Mouse (Mus musculus) liver, embryonic 14.5 days (tissue): ENCODE measurements around the gene Acot7. TPM values are rescaled to one million over a fixed set of nuclear protein-coding genes. Genes with fewer than 3 reads are reported as not detected.

Experiments used
- ATAC-seq: fragments of 200-750 bp; cut with Nextera tagmentation; 2 replicates; pipeline ENCODE4 v1.8.0; 2017; ENCODE audit warnings: moderate number of reproducible peaks, mild to moderate bottlenecking, moderate library complexity; ENCODE audit not compliant: insufficient read depth
- DNase-seq, 3 experiments: peaks; one replicate each; pipeline ENCODE4 v3.0.0-alpha.2; 2012 to 2013; ENCODE audit warnings: low read depth in 3 of 3, low spot score in 3 of 3
- H3K27ac ChIP-seq: fragments of 300-500 bp; sonication (generic); 2 replicates; pipeline ENCODE4 v1.5.1; 2014; ENCODE audit warnings: moderate library complexity, mild to moderate bottlenecking, control low read depth, inconsistent platforms
- H3K27me3 ChIP-seq: fragments of 300-500 bp; sonication (generic); 2 replicates; pipeline ENCODE4 v1.6.1; 2014; ENCODE audit warnings: mild to moderate bottlenecking, low read length, moderate library complexity; ENCODE audit not compliant: control insufficient read depth, insufficient read depth
- H3K36me3 ChIP-seq: fragments of 300-500 bp; sonication (generic); replicated peaks from 2 replicates; pipeline ENCODE4 v1.6.1; 2014; ENCODE audit warnings: low read depth; ENCODE audit not compliant: control insufficient read depth, insufficient read depth
- H3K4me1 ChIP-seq, 2 experiments: fragments of 200-500 bp in 1 of 2; fragments of 300-500 bp in 1 of 2; sonication (generic) in 1 of 2; replicated peaks; 2 replicates each; pipeline ENCODE4 v1.6.1; 2012 to 2014; ENCODE audit warnings: antibody characterized with exemption in 1 of 2, inconsistent platforms in 1 of 2, low read length in 1 of 2; ENCODE audit not compliant: control insufficient read depth in 2 of 2, insufficient read depth in 2 of 2
- H3K4me2 ChIP-seq: fragments of 300-500 bp; sonication (generic); 2 replicates; pipeline ENCODE4 v1.6.1; 2014; ENCODE audit warnings: low read depth, mild to moderate bottlenecking, control low read depth, moderate library complexity
- H3K4me3 ChIP-seq, 2 experiments: fragments of 200-500 bp in 1 of 2; fragments of 300-500 bp in 1 of 2; sonication (generic) in 1 of 2; 2 replicates each; pipeline ENCODE4 v1.5.1; 2012 to 2014; ENCODE audit warnings: low read depth in 2 of 2, low read length in 2 of 2, mild to moderate bottlenecking in 2 of 2, control low read depth in 1 of 2, inconsistent platforms in 1 of 2, moderate library complexity in 1 of 2; ENCODE audit not compliant: insufficient read depth in 1 of 2
- H3K9ac ChIP-seq: fragments of 300-500 bp; sonication (generic); replicated peaks from 2 replicates; pipeline ENCODE4 v1.6.1; 2014; ENCODE audit warnings: mild to moderate bottlenecking, control low read depth, moderate library complexity
- H3K9me3 ChIP-seq: fragments of 300-500 bp; sonication (generic); 2 replicates; pipeline ENCODE4 v1.6.1; 2016; ENCODE audit warnings: low read length, mixed read lengths; ENCODE audit not compliant: control insufficient read depth
- CTCF ChIP-seq: IDR thresholded peaks from 2 replicates; pipeline ENCODE4 v1.5.1; 2016; ENCODE audit warnings: antibody characterized with exemption, low read depth, control low read depth
- EP300 ChIP-seq: IDR thresholded peaks from 2 replicates; pipeline ENCODE4 v1.6.1; 2016; ENCODE audit warnings: antibody characterized with exemption, low read depth
- WGBS: fragments of 180-500 bp; shearing (Covaris S2); extraction: QIAGEN DNeasy Blood & Tissue Kit; methylation state at CpG from one replicate; pipeline ENCODE4 v1.1.7; 2014; ENCODE audit not compliant: insufficient replicate concordance; 5-methylcytosine and 5-hydroxymethylcytosine counted together
- polyA plus RNA-seq, 2 experiments: library from polyadenylated mRNA; depleted of rRNA in 1 of 2; stranded (reverse) in 1 of 2; unstranded in 1 of 2; fragments of >200 nt; fragmentation: Nextera tagmentation in 1 of 2; extraction: Ambion mirVana in 1 of 2; gene quantifications; 2 replicates each; pipeline versions ENCODE4 v1.2.1 to v1.2.3; 2012 to 2014

The Acot7 gene
- polyA plus RNA-seq, 2 experiments: 12.5 to 13.0 TPM

GRCm38 (mm10) chr4:152231326-152231725, 53.4 kb downstream of the Acot7 start:
- H3K4me1 ChIP-seq: no peaks in the 10 kb centered on the region
- ATAC-seq: no peak
- no peak overlapping the region for H3K4me2 ChIP-seq
- no peaks in the 10 kb centered on the region for H3K9me3 ChIP-seq
- TF ChIP-seq EP300 (no peak), CTCF (no peak)
- no peak overlapping the region for H3K9ac ChIP-seq
- no peak overlapping the region for H3K27ac ChIP-seq
- 55% methylated on average over 7 of the region's 7 CpGs for WGBS
- no peaks in the 10 kb centered on the region for H3K27me3 ChIP-seq
- DNase-seq: no peak
- no peaks in the 10 kb centered on the region for H3K36me3 ChIP-seq
- H3K4me3 ChIP-seq: no peak overlapping the region

GRCm38 (mm10) chr4:152232411-152232903, 54.5 kb downstream of the Acot7 start:
- DNase-seq (no peak), ATAC-seq (no peak)
- WGBS: 74% methylated on average over 4 of the region's 4 CpGs
- H3K4me3 ChIP-seq: no peak overlapping the region
- no peaks in the 10 kb centered on the region for H3K4me1 ChIP-seq
- H3K4me2 ChIP-seq: no peak overlapping the region
- H3K27me3 ChIP-seq: no peaks in the 10 kb centered on the region
- H3K36me3 ChIP-seq: no peaks in the 10 kb centered on the region
- no peak overlapping the region for H3K9ac ChIP-seq
- no peak overlapping the region for H3K27ac ChIP-seq
- no peak for TF ChIP-seq EP300
- TF ChIP-seq CTCF: no peak
- no peaks in the 10 kb centered on the region for H3K9me3 ChIP-seq

GRCm38 (mm10) chr4:152239974-152240373, 62.0 kb downstream of the Acot7 start:
- TF ChIP-seq CTCF (no peak), EP300 (no peak)
- Histone ChIP-seq H3K9ac (no peak overlapping the region), H3K4me3 (no peak overlapping the region), H3K4me2 (no peak overlapping the region), H3K27ac (no peak overlapping the region), H3K27me3 (no peaks in the 10 kb centered on the region), H3K36me3 (no peaks in the 10 kb centered on the region), H3K4me1 (no peaks in the 10 kb centered on the region), H3K9me3 (no peaks in the 10 kb centered on the region)
- WGBS: 57% methylated on average over 4 of the region's 4 CpGs
- ATAC-seq (no peak), DNase-seq (no peak)

- H3K4me3 ChIP-seq: no peak overlapping the region
- H3K27me3 ChIP-seq: no peaks in the 10 kb centered on the region
- H3K9ac ChIP-seq: no peak overlapping the region
- DNase-seq: no peak
- ATAC-seq: no peak
- 74% methylated on average over 9 of the region's 9 CpGs for WGBS
- H3K4me2 ChIP-seq: no peak overlapping the region
- no peaks in the 10 kb centered on the region for H3K9me3 ChIP-seq
- TF ChIP-seq EP300 (no peak), CTCF (no peak)
- no peak overlapping the region for H3K27ac ChIP-seq
- no peaks in the 10 kb centered on the region for H3K36me3 ChIP-seq
- no peaks in the 10 kb centered on the region for H3K4me1 ChIP-seq
Measured at GRCm38 (mm10) chr4:152243241-152243891, 65.4 kb downstream of the Acot7 start.

GRCm38 (mm10) chr4:152243969-152244368, 66.0 kb downstream of the Acot7 start:
- H3K27me3 ChIP-seq: no peaks in the 10 kb centered on the region
- no peak for ATAC-seq
- TF ChIP-seq EP300: no peak
- TF ChIP-seq CTCF: no peak

More at GRCm38 (mm10) chr4:152243969-152244368, 66.0 kb downstream of the Acot7 start:
- WGBS: 64% methylated on average over 8 of the region's 8 CpGs
- H3K9ac ChIP-seq: no peak overlapping the region
- DNase-seq: no peak
- no peaks in the 10 kb centered on the region for H3K36me3 ChIP-seq
- no peak overlapping the region for H3K4me2 ChIP-seq
- H3K4me1 ChIP-seq: no peaks in the 10 kb centered on the region
- H3K9me3 ChIP-seq: no peaks in the 10 kb centered on the region
- no peak overlapping the region for H3K27ac ChIP-seq
- no peak overlapping the region for H3K4me3 ChIP-seq
